Mouse (Mus musculus) left cerebral cortex, postnatal 4 days (tissue): ENCODE results near the gene Dgkz. TPM values are rescaled to one million over a fixed set of nuclear protein-coding genes. Genes with fewer than 3 reads are reported as not detected.
A peak's percentile ranks its signal among the peaks of the same experiment; 100 is the strongest.

Experiments
- DNase-seq: peaks from one replicate; pipeline ENCODE4 v3.0.0-alpha.2; 2022
- intact Hi-C: fragments of 180-260 bp; cut with DNase I; formaldehyde crosslinking; loops from one replicate; pipeline ENCODE4 v1.15.1; 2025
- total RNA-seq, 2 experiments: library from RNA; stranded (reverse); gene quantifications; 2 replicates each; pipeline ENCODE4 v1.2.3; 2021

Dgkz gene
- total RNA-seq, 2 experiments from 2014 or later = 134 to 158 TPM

- no peak for DNase-seq
- intact Hi-C loops = no loop called here
These were observed 12.7 kb downstream of the Dgkz start for GRCm38 (mm10) chr2:91962864-91963401.

GRCm38 (mm10) chr2:91961901-91962761, 13.5 kb downstream of the Dgkz start:
- DNase-seq = no peak
- intact Hi-C loops = no loop called here

GRCm38 (mm10) chr2:91960459-91960858, 15.2 kb downstream of the Dgkz start:
- intact Hi-C loops = no loop called here
- no peak for DNase-seq

DNA sequence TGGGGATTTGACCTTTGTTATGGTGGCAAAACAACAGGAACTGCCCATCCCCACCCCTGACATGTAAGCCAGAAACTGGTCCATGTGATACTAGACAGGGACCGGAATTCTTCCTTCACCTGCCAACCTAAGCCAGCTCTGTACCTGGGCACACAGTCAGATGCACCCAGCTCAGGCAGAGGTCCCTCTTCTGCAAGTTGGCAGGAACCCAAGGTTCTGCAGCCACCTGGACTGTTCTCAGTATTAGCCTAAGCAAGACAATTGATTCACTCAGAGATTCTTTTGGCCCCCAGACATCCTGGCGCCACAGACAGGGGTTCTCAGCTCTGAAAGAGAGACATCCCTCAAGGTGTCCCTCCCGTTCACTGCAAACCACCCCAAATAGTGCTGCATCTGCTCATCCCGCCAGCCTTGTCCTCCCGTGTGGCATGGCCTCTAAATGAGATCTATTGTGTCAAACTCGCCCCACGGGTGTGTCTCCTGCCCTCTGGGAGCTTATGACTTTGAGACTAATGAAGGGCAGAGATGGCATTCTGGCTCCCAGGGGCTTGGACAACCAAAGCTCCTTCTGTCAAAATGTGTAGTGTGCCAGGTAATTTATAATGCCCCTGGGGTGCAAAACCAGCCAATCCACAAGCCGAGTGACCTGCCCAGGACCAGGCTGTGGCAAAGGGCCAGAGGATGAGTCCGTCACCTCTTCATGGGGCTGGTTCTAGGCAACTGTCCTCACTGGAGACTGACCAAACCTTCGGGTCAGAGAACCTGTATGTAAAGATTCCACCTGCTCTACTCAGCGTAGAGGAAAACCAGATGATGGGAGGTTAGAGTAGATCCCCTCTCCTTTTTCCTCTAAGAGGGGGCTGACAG, 15.9 kb downstream of the Dgkz start:
- intact Hi-C loops = no loop called here
- DNase-seq = peak; percentile 74

GRCm38 (mm10) chr2:91958701-91959457, 16.8 kb downstream of the Dgkz start:
- intact Hi-C loops = no loop called here
- no peak for DNase-seq

DNA sequence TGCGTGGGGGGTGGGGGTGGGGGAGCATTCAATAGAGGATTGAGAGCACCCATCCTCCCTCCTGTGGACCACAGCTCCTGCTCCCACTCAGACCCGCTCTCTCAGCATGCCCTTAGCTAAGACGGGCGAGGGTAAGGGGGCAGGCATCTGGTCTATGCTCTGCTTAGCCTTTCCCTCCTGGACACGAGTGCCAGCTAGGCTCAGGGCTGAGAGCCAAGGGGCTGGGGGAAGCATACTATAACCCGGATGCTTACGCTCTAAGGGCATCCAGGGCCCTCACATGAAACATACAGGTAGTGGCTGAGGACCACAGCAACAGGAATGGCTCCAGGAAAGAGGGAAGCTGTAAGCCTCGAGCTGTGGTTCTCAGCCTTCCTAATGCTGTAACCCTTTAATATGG, 17.6 kb downstream of the Dgkz start:
- intact Hi-C loops = no loop called here
- DNase-seq = no peak

GRCm38 (mm10) chr2:91957096-91957495, 18.6 kb downstream of the Dgkz start:
- intact Hi-C loops = no loop called here
- DNase-seq = peak; percentile 69

DNA sequence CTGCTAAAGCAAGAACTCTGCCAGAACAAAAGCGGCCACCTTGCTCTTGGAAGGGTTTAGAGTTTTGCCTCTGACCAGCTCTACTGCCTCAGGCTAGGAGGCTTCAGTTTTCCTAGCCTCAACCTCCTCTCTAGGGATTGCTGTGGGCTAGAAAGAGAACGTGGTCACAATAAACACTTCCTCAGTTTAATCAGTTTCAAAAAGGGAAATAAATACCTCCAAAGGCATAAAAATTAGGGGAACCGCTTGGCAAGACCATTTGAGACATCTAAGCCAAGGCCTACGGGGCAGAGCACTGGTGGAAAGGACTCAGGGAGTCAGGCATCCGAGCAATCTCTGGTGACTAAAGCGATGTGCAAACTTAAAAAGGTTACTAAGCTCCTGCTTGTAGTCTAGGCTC, 19.8 kb downstream of the Dgkz start:
- no peak for DNase-seq
- intact Hi-C loops = no loop called here

DNA sequence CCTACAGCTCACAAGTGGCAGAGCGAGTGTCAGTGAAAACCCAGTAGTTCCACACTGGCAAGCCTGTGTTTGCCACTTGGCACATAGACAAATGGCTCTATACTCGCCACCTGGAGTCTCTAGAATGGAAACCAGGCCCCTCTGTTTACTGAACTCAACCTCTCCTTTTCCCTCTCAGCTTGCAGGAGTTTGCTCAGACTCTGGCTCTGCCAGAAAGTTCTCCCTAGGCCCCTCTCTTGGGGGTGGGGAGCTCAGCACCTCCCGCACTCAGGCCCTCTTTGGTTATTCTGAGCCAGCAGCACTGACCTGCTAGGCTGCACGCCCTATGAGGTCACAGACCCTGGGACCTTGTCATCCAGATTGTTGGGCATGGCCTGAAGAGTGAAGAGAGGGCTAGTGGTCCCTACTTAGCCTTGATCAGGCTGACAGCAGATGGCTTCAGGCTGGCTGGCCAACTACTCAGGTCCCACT, 20.5 kb downstream of the Dgkz start:
- DNase-seq = no peak
- intact Hi-C loops = no loop called here

- intact Hi-C loops = no loop called here
These were observed 21.8 kb downstream of the Dgkz start for GRCm38 (mm10) chr2:91953825-91954224.

DNA sequence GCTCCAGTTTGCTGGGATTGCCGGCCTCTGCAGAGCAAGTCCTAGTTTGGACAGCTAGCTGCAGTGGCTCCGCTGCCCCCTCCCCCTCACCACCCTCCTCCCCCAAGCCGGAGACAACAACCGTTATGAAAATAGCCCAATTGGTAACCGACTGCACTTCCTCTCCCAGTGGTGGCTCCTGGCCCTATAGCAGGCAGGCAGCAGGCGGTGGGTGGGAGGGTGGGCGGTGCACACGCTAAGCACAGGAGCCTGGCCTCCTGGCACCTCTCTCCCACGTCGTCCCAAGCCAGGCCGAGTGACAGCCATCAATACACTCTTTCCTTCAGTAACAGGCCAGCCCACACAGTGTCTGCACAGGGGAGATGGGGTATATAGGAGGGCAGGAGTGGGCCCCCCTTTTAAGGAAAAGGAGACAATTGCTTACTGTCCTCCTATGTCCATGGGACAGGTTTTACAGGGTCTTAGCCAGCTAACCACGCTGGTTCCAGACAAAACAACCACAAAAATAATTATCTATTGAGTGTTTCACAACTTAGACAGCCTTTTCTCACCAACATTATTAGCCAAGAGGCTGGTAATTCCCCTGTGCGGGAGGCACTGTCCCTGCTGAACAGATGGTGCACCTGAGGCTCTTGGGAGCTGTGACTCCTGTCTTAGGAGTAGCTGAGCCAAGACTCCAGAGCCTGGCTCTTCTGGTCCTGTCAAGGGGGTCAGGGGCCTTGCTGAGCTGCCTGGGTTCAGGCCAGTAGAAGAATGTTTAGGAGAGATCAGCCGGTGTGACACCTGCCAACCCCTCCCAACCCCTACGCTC, 25.2 kb downstream of the Dgkz start:
- intact Hi-C loops = no loop called here
- DNase-seq = peak; percentile 71

More at GRCm38 (mm10) chr2:91953825-91954224, 21.8 kb downstream of the Dgkz start:
- DNase-seq = no peak

- peak; percentile 85 for DNase-seq
- intact Hi-C loops = no loop called here
These were observed 26.0 kb downstream of the Dgkz start for GRCm38 (mm10) chr2:91949411-91950274.

DNA sequence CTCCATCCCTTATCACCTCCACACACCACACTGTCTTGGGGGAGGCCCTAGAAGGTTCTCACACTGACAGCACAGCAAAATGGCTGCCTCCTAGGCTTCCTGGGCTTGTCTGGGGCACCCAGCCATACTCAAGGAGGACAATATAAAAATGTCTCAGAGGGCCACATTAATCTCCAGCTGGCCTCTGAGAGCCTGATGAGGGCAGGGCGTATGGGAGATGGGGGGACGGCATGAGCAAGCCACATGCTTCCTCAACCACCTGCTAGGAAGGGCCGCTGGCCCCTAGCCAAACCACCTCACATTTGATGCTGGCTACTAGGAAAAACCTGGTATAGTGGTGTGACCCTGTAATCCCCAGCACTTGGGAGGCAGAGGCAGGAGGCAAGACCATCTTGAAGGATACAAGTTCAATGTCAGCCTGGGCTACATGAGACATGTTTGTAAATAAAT, 26.8 kb downstream of the Dgkz start:
- intact Hi-C loops = no loop called here
- no peak for DNase-seq

- intact Hi-C loops = no loop called here
- DNase-seq = no peak
These were observed 27.5 kb downstream of the Dgkz start for GRCm38 (mm10) chr2:91948151-91948509.

GRCm38 (mm10) chr2:91947397-91948150, 28.1 kb downstream of the Dgkz start:
- DNase-seq = peak; percentile 74
- intact Hi-C loops = no loop called here

- intact Hi-C loops = no loop called here
These were observed 28.8 kb downstream of the Dgkz start for GRCm38 (mm10) chr2:91946836-91947235.

GRCm38 (mm10) chr2:91945483-91945882, 30.2 kb downstream of the Dgkz start, which contains the start of gene Gm9821:
Gene Gm9821, plus strand, starts transcription at chr2:91945703.
- intact Hi-C loops = no loop called here
- no peak for DNase-seq

More at GRCm38 (mm10) chr2:91946836-91947235, 28.8 kb downstream of the Dgkz start:
- peak; percentile 77 for DNase-seq
